Mouse (Mus musculus) CD8-positive naive resting alpha-beta T cell, adult 2 months (primary cell): ENCODE results near the gene Gm11042.

Source experiments
- DNase-seq, 2 experiments: peaks; one replicate each; pipeline ENCODE4 v3.0.0; 2022; ENCODE audit warnings: low read depth in 2 of 2, low spot score in 2 of 2

Gene Gm11042

DNA sequence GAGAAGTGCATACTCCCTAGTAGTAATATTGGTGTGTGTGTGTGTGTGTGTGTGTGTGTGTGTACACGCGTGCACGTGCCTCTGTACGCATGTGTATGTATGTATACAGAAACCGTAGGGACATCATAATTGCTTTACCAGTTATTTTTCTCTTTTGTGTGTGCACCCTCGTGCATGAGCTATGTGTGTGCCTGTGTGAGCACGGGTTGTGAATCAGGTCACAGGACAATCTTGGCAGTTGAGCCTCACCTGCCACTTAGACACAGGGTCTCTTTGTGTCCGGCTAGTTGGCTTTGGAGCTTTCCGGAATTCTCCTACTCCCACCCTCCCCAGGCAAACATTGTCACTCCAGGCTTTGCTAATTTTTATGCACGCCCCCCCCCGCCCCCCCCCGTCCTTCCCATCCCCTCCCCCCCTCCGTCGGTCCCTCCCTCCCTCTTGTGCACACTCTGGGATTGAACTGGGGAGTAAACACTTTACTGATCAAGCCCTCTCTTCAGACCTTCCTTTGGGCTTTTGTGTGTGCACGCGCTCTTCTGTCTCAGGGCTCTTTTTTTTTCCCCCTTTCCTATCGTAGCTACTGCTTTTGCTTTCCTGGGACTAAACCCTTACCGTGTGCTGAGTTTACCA lies at the start of gene Gm11042:
Gene Gm11042 (minus strand): TSS at position 51 of the 630 bp plus-strand sequence.
- DNase-seq, result no peak

GRCm38 (mm10) chr12:74364477-74364876 lies 48.3 kb upstream of the Gm11042 start:
- no peak for DNase-seq

- no peak for DNase-seq
Observed at GRCm38 (mm10) chr12:74363076-74363475, 46.9 kb upstream of the Gm11042 start.

DNA sequence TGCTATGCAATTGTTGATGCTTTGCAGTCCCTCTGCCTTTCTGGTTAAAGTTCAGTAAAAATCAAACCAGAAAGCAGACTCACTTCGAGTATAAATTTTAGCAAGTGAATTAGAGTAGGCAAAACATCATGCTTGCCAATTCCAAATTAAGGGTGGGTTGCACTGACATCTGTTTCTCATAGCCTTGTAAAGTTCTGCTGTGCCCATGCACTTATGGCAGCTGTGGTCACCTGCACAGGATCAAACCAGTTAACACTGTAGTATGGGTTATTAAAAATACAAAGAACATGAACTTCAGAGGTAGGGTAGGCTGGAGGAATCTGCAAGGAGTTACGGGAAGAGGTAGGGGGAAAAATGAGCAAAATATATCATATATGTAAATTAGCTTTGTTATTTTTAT lies 46.3 kb upstream of the Gm11042 start:
- DNase-seq, result no peak

DNA sequence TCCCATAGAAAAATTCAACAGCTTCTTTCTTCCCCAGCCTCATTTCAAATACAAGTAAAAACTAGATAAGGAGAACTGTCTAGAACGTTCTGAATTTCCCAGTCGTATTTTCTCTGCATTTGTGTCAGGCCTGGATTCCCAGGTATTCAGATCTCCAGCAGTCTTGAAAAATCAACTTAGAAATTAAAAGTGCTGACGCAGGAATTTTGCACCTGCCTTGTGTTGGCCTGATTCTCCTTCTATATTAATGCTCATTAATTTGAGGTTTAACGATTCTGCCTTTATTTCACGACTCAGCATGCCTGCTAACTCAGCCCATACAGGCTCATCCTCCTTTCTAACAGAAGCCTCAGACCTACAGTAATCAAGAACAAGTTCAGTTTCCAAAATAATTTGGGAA lies 43.6 kb upstream of the Gm11042 start:
- no peak for DNase-seq

DNA sequence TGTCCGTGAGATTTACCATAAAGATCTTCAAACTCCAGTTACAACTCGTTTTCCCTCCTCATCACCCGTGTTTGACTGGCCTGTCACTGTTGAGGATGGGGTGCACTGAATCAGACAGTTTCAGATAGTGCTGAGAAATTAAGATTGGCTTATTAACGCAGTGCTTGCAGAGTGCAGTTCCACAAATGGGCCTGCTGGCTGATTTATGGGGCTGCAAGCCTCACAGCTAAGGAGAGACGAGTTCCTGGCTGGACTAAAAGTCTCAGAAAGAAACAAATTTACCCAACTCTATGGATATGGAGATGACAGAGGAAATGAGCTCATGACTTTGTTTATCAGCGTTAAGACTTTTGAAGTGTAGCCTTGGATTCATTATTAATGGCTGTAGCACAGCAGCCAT lies 41.6 kb upstream of the Gm11042 start:
- no peak for DNase-seq

GRCm38 (mm10) chr12:74342720-74343119 lies 26.5 kb upstream of the Gm11042 start:
- no peak for DNase-seq

- no peak for DNase-seq
Observed at GRCm38 (mm10) chr12:74340070-74340469, 23.9 kb upstream of the Gm11042 start.

DNA sequence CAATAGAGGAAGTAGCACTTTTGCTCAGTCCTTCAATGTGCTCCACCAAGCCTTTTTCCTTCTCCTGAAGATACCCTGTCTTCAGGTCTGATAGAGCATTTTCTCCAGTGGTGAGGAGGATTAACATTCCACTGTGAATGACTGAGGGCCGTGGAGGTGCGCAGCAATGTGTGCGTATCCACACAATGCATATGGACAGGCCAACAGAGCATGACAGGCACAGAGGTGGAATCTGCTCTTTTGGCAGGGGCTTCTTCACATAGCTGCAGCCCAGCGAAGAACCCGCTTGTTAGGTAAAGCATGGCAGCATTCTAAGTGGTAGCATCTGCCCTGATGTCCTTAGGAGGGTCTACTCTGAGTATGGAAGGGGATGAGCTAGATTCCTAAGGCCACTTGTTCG lies 17.5 kb upstream of the Gm11042 start:
- DNase-seq, result no peak

DNA sequence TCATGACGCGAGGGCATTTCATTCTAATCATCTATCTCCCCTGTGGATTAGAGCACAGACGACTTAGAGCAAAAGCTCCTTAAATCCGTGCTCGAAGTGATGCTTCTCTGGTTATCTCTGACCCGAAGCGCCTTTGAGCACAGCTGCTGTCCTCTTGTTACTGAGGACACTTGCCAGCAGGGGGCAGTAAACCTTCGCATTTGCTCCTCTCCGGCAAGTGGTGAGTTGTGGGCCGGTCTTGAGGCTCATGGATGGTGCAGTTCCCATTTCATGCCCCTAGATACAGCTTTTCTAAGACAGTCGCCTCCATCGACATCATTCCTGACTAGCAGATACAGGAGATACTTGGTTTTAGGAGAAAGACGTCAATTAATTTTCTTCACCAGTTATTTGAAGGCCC lies 16.8 kb upstream of the Gm11042 start:
- peak in 1 of 2 experiments; percentile 4 for DNase-seq

- no peak for DNase-seq
Observed at GRCm38 (mm10) chr12:74329759-74330158, 13.6 kb upstream of the Gm11042 start.

DNA sequence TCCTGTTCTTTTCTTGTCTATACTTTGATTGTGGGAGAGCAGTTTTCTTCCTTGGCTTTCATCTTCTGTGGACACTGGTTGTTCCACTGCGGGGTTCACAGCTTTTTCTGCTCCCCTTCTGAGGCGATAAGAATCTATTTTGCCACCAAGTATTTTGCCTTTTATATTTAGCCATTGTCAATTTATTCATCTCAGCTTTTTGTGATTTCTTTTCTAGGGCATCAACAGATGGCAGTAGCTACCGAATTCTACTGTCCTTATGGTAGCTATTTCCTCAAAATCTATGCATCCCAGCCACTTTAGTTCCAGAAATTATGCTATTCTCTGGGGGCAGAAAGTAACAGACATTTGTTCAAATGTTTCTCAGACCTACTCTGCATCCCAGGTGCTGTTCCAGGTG lies 10.4 kb upstream of the Gm11042 start:
- DNase-seq, result no peak

DNA sequence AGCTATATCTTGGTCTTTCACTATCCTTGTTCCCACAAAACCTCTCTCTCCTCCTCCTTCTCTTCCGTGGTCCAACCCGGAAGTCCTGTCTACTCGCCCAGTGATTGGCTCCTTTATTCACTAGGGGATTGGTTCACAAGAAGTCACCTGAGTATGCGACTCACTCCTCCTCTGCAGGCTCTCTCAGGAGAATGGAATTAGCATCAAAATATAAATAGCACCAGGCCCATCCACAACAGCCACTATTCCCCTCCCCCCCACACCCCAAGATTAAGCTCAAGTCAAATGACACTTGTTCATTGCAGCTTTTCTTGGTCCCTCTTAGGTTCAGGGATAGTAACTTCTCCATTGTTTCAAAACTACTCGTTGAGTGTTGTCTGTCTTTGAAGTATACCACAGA lies 5.8 kb upstream of the Gm11042 start:
- DNase-seq, result no peak

GRCm38 (mm10) chr12:74320318-74320717 lies 4.1 kb upstream of the Gm11042 start:
- DNase-seq, result peak; percentile 19 to 40

- peak in 1 of 2 experiments; percentile 1 for DNase-seq
Observed at GRCm38 (mm10) chr12:74316989-74317759, 980 bp upstream of the Gm11042 start.

DNA sequence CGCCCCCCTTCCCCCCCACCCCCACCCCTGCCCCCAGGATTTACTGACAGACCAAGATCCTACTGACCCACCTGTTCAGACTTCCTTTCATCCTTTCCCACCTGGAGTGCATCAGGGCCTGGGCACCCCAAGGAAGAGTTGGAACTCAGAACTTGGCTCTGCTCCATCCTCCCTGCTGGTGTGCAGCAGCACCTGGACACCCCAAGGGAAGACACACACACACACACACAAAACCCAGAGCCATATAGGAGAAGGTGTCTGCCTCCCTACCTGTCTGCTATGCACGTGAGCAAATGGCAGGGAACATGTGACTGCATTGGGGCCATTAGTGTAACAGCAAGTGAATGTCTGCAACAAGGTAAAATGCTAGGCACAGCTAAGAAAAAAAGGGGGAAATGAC lies 973 bp downstream of the Gm11042 start:
- DNase-seq, result no peak

GRCm38 (mm10) chr12:74312611-74313010 lies 3.6 kb downstream of the Gm11042 start:
- no peak for DNase-seq

- no peak for DNase-seq
Observed at GRCm38 (mm10) chr12:74303418-74304294, 12.5 kb downstream of the Gm11042 start.

GRCm38 (mm10) chr12:74301559-74301958 lies 14.6 kb downstream of the Gm11042 start:
- DNase-seq, result no peak

DNA sequence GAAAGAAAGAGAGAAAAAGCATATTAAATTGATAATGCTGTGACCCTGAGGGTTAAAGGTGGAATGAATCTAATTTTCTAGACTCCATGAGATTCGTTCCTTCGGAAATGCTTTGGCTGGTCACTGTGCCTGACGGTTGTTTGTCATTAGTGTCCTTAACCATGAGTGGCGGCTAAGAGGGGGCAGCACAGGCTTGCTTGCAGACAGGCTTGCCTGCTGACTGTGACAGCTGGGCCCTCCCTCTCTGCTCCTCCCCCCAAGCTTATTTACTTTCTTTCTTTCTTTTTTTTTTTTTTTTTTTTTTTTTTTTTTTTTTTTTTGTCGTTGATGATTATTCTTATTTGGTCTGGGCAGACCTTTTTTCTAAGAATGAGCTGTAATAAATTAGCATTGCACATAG lies 19.8 kb downstream of the Gm11042 start:
- DNase-seq, result no peak

DNA sequence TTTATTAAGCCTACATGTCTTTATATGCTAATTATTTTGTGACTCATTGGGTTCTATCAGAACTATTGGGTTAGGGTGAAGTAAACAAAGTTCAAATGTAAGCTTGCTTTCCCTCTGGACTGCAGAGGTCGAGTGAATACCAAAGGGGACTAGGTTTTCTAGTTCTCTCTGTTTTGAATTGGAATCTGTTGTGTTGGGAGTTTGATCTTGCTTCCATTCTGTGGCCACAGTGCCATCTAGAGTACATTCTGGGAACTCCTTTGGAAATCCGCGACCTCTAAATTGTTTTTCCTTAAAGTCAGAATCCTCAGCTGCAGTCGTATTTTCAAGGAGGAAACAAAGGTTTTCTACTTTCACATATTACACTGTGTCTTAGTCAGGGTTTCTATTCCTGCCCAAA lies 22.6 kb downstream of the Gm11042 start:
- DNase-seq, result no peak

- DNase-seq, result no peak
Observed at GRCm38 (mm10) chr12:74290983-74291382, 25.2 kb downstream of the Gm11042 start.
